Mouse (Mus musculus) limb, embryonic 12.5 days (tissue): ENCODE measurements around the gene Cyb5r3. TPM values are rescaled to one million over a fixed set of nuclear protein-coding genes. Genes with fewer than 3 reads are reported as not detected.

ENCODE experiments used
- ATAC-seq: fragments of 200-750 bp; cut with Nextera tagmentation; 2 replicates; pipeline ENCODE4 v1.8.0; 2017; ENCODE audit warnings: low read depth, moderate TSS enrichment; ENCODE audit not compliant: insufficient number of reproducible peaks, insufficient read depth, low FRiP score, low TSS enrichment
- H3K27ac ChIP-seq: fragments of 300-500 bp; sonication (generic); 2 replicates; pipeline ENCODE4 v1.5.1; 2016; ENCODE audit warnings: mild to moderate bottlenecking, moderate library complexity
- H3K27me3 ChIP-seq: fragments of 300-500 bp; sonication (generic); 2 replicates; pipeline ENCODE4 v1.6.1; 2016; ENCODE audit warnings: mild to moderate bottlenecking, moderate library complexity
- H3K36me3 ChIP-seq: fragments of 300-500 bp; sonication (generic); 2 replicates; pipeline ENCODE4 v1.6.1; 2016; ENCODE audit warnings: mild to moderate bottlenecking, moderate library complexity
- H3K4me1 ChIP-seq: fragments of 300-500 bp; sonication (generic); replicated peaks from 2 replicates; pipeline ENCODE4 v1.6.1; 2016
- H3K4me2 ChIP-seq: fragments of 300-500 bp; sonication (generic); 2 replicates; pipeline ENCODE4 v1.6.1; 2016; ENCODE audit warnings: mild to moderate bottlenecking, moderate library complexity
- H3K4me3 ChIP-seq: fragments of 300-500 bp; sonication (generic); replicated peaks from 2 replicates; pipeline ENCODE4 v1.5.1; 2016; ENCODE audit warnings: mild to moderate bottlenecking
- H3K9ac ChIP-seq: fragments of 300-500 bp; sonication (generic); replicated peaks from 2 replicates; pipeline ENCODE4 v1.6.1; 2016; ENCODE audit warnings: mild to moderate bottlenecking, moderate library complexity
- H3K9me3 ChIP-seq: fragments of 300-500 bp; sonication (generic); 2 replicates; pipeline ENCODE4 v1.6.1; 2016; ENCODE audit warnings: mild to moderate bottlenecking, moderate library complexity
- WGBS: fragments of 180-500 bp; shearing (Covaris S2); methylation state at CpG from one replicate; pipeline ENCODE4 v1.1.7; 2016; 5-methylcytosine and 5-hydroxymethylcytosine counted together
- polyA plus RNA-seq: library from polyadenylated mRNA; unstranded; fragments of >200 nt; fragmentation: Nextera tagmentation; extraction: Ambion mirVana; gene quantifications from 2 replicates; pipeline ENCODE4 v1.2.1, GENCODE M21; 2016

Cyb5r3 gene
- polyA plus RNA-seq, 1 experiment from 2014 or later: 85.8 TPM

GRCm38 (mm10) chr15:83115071-83115470 lies 57.3 kb downstream of the Cyb5r3 start:
- no peak for ATAC-seq
- Histone ChIP-seq H3K27me3 (no peaks in the 10 kb centered on the region), H3K36me3 (peaks cover 60% of the 10 kb centered on the region), H3K4me3 (no peak overlapping the region), H3K27ac (no peak overlapping the region), H3K9ac (no peak overlapping the region), H3K4me2 (no peak overlapping the region), H3K9me3 (no peaks in the 10 kb centered on the region), H3K4me1 (peaks cover 10% of the 10 kb centered on the region; the same call in 1 of the 2 replicates)
- WGBS: 91% methylated on average over 6 of the region's 6 CpGs

- Histone ChIP-seq H3K27ac (no peak overlapping the region), H3K36me3 (peaks cover 51% of the 10 kb centered on the region), H3K4me3 (no peak overlapping the region), H3K27me3 (no peaks in the 10 kb centered on the region), H3K9me3 (no peaks in the 10 kb centered on the region), H3K4me2 (no peak overlapping the region), H3K4me1 (peaks cover 10% of the 10 kb centered on the region; the same call in 1 of the 2 replicates), H3K9ac (0 out of 2 replicates have a peak overlapping the region, but pooled peaks have one; percentile 23)
- ATAC-seq: no peak
- WGBS: 76% methylated on average over 9 of the region's 9 CpGs
These were observed 58.3 kb downstream of the Cyb5r3 start for GRCm38 (mm10) chr15:83114106-83114505.

- no peak overlapping the region for H3K9ac ChIP-seq
- H3K4me1 ChIP-seq: peaks cover 10% of the 10 kb centered on the region; the same call in 1 of the 2 replicates
- H3K4me3 ChIP-seq: no peak overlapping the region
- peaks cover 41% of the 10 kb centered on the region for H3K36me3 ChIP-seq
- H3K27me3 ChIP-seq: no peaks in the 10 kb centered on the region
- H3K4me2 ChIP-seq: 0 out of 2 replicates have a peak overlapping the region, but pooled peaks have one; percentile 23
- no peak overlapping the region for H3K27ac ChIP-seq
- no peaks in the 10 kb centered on the region for H3K9me3 ChIP-seq
- 8% methylated on average over 11 of the region's 11 CpGs for WGBS
- peak; percentile 60; the same call in 1 of the 2 replicates for ATAC-seq
These were observed 59.5 kb downstream of the Cyb5r3 start for GRCm38 (mm10) chr15:83112898-83113297.

GRCm38 (mm10) chr15:83111874-83112273 lies 60.5 kb downstream of the Cyb5r3 start:
- H3K4me2 ChIP-seq: no peak overlapping the region
- peaks cover 31% of the 10 kb centered on the region for H3K36me3 ChIP-seq
- no peak for ATAC-seq
- no peaks in the 10 kb centered on the region for H3K27me3 ChIP-seq
- no peaks in the 10 kb centered on the region for H3K9me3 ChIP-seq
- H3K9ac ChIP-seq: no peak overlapping the region
- H3K4me1 ChIP-seq: peaks cover 10% of the 10 kb centered on the region; the same call in 1 of the 2 replicates
- no peak overlapping the region for H3K4me3 ChIP-seq
- H3K27ac ChIP-seq: no peak overlapping the region
- WGBS: 80% methylated on average over 7 of the region's 7 CpGs

- H3K36me3 ChIP-seq: peaks cover 25% of the 10 kb centered on the region
- H3K9ac ChIP-seq: no peak overlapping the region
- no peak overlapping the region for H3K4me2 ChIP-seq
- peaks cover 10% of the 10 kb centered on the region; the same call in 1 of the 2 replicates for H3K4me1 ChIP-seq
- H3K9me3 ChIP-seq: no peaks in the 10 kb centered on the region
- WGBS: 61% methylated on average over 6 of the region's 6 CpGs
- H3K27me3 ChIP-seq: no peaks in the 10 kb centered on the region
- no peak overlapping the region for H3K4me3 ChIP-seq
- H3K27ac ChIP-seq: no peak overlapping the region
- ATAC-seq: no peak
These were observed 61.1 kb downstream of the Cyb5r3 start for GRCm38 (mm10) chr15:83111290-83111689.

GRCm38 (mm10) chr15:83107814-83108213 lies 64.6 kb downstream of the Cyb5r3 start:
- H3K9me3 ChIP-seq: no peaks in the 10 kb centered on the region
- no peak overlapping the region for H3K4me2 ChIP-seq
- no peaks in the 10 kb centered on the region for H3K36me3 ChIP-seq
- H3K4me1 ChIP-seq: peaks cover 6% of the 10 kb centered on the region; the same call in 1 of the 2 replicates
- H3K27ac ChIP-seq: no peak overlapping the region
- WGBS: 67% methylated on average over 6 of the region's 6 CpGs
- H3K4me3 ChIP-seq: no peak overlapping the region
- no peak for ATAC-seq
- H3K9ac ChIP-seq: no peak overlapping the region; the same call in 1 of the 2 replicates
- 0 out of 2 replicates have a peak, but pooled peaks cover 2% of the 10 kb centered on the region for H3K27me3 ChIP-seq

- Histone ChIP-seq H3K4me3 (no peak overlapping the region), H3K27me3 (0 out of 2 replicates have a peak, but pooled peaks cover 3% of the 10 kb centered on the region), H3K4me2 (no peak overlapping the region), H3K4me1 (no peaks in the 10 kb centered on the region), H3K9ac (no peak overlapping the region), H3K27ac (no peak overlapping the region), H3K36me3 (no peaks in the 10 kb centered on the region), H3K9me3 (no peaks in the 10 kb centered on the region)
- WGBS: 57% methylated on average over 6 of the region's 6 CpGs
- no peak for ATAC-seq
These were observed 66.0 kb downstream of the Cyb5r3 start for GRCm38 (mm10) chr15:83106426-83106825.

Other genes with a start within 250 kb of the Cyb5r3 start
- 12.1 and 13.6 TPM in 2 replicates for gene Tcf20, start 184.7 kb downstream of the Cyb5r3 start, polyA plus RNA-seq
- gene Nfam1, start 139.3 kb downstream of the Cyb5r3 start, polyA plus RNA-seq: 3.0 TPM in 2 replicates
- 56.3 and 61.3 TPM in 2 replicates for gene Serhl, start 83.1 kb downstream of the Cyb5r3 start, polyA plus RNA-seq
- 50.4 and 57.7 TPM in 2 replicates for gene Rrp7a, start 49.8 kb downstream of the Cyb5r3 start, polyA plus RNA-seq
- gene Poldip3, start 23.2 kb downstream of the Cyb5r3 start, polyA plus RNA-seq: 173 and 176 TPM in 2 replicates
- 0.16 TPM in 1 of 2 replicates, not detected in the other for gene A4galt, start 79.2 kb upstream of the Cyb5r3 start, polyA plus RNA-seq
- 40.3 and 42.5 TPM in 2 replicates for gene Arfgap3, start 177.7 kb upstream of the Cyb5r3 start, polyA plus RNA-seq